Mouse (Mus musculus) E14TG2a.4 (cell line): ENCODE measurements around the gene Pias4.

Experiments
- CTCF ChIP-seq: conservative IDR thresholded peaks from 2 replicates; pipeline ENCODE4 v1.5.1; 2014; ENCODE audit warnings: low read length
- NANOG ChIP-seq: IDR thresholded peaks from 2 replicates; pipeline ENCODE4 v1.6.1; 2014; ENCODE audit warnings: borderline replicate concordance, low read length, mixed read lengths

GRCm38 (mm10) chr10:81204137-81204536 is 36.4 kb upstream of the Pias4 start:
- TF ChIP-seq CTCF (no peak), NANOG (no peak)
